Mouse (Mus musculus) urinary bladder, postnatal 36 days (tissue): Measurements from ENCODE around the gene Vps37b.

Experiments used
- DNase-seq, 2 experiments: peaks; one replicate each; pipeline ENCODE4 v3.0.0; 2022; ENCODE audit warnings: low spot score in 2 of 2, mixed read lengths in 1 of 2

Gene Vps37b

DNA sequence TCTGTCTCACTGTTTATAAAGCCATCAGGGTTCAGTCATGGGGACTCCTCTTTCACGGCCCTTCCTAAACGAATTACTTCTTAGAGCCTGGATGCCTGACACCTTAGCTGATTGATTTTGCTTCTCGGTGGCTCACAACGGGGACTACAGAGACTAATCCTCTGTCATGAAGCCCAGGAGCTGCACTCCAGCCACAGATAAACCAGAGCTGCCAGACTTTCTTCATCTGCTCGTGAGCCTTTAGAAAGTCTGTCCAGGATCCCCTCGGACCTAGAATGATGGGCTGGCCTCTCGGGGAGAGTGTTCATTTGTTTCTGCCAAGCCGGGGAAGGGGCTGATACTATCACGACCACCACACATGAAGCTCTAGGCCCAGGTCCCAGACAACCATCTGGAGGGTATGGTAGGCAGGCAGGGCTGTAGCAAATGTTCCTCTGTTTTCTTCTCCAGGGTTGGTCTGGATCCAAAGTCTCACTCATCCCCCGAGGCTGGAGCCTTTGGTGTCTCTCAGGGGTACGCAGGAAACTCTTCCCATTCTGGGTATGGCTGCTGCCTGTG lies 13.5 kb upstream of the Vps37b start:
- DNase-seq = no peak

DNA sequence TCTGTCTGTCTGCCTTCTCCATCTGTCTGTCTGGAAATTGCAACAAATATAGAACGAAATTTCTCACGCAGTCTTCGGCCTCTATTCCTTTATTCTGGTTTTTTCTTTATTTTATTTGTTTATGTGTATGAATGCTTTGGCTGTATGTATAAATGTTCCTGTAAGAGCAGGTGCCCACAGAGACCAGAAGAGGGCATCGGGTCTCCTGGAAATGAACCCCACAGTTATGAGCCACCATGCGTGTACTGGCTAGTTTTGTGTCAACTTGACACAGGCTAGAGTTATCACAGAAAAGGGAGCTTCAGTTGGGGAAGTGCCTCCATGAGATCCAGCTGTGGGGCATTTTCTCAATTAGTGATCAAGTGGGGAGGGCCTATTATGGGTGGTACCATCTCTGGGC lies 11.9 kb upstream of the Vps37b start:
- no peak for DNase-seq

DNA sequence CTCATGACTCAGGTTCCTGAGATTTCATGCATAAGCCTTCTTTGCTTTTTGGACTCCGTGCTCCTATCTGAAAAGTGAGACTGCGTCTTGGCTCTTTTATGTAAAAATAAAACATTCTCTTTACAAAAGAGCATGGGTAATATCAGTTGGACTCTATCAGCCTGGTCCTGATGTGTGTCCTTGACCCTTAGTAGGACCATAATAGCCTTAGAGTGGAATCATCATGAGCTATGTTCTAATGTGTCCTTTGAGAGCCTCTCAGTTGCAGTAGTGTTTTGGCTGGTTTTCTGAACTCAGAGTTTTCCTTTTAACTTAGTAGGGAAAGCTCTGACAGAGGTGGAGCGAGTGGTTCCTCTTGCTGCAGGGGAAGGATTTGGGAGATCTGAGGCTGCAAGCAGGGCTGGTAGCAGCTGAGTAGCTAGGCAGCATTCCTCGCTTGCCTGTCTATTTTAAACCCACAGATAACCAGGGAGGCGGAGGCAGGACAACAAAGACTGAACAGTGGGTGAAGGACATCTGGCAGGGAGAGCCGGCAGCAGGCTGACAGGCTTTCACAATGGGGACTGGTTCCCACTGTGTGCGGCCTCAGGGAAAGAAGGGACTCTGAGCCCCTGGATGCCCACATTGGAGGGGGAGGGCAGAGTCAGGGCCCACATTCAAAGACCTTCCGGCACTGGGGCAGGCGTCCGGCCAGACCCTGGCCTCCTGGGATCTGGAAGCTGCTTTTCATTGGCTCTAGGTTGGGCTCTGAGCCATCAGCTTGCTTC lies 11.3 kb upstream of the Vps37b start:
- peak in 1 of 2 experiments; percentile 35 for DNase-seq

DNA sequence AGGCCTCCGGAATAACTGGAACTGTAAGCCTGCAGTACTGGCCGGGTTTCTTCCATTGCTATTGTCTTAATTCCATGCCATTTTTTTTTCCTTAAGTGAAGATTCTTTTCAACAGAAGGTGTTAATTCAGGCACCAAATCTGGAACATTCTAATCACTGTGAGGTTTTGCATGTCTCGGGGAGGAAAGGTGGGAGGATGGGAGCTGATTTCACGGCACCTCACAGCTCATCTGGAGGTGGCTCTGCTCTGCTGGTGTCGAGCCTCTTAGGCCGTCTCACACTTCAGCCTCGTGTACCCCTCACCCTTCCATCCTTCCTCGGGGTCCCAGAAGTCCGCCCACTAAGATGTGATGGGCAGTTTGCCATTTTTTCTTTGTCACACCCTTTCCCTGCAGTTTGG lies 9.0 kb upstream of the Vps37b start:
- DNase-seq = no peak

GRCm38 (mm10) chr5:124039602-124040001 lies 7.5 kb upstream of the Vps37b start:
- no peak for DNase-seq

DNA sequence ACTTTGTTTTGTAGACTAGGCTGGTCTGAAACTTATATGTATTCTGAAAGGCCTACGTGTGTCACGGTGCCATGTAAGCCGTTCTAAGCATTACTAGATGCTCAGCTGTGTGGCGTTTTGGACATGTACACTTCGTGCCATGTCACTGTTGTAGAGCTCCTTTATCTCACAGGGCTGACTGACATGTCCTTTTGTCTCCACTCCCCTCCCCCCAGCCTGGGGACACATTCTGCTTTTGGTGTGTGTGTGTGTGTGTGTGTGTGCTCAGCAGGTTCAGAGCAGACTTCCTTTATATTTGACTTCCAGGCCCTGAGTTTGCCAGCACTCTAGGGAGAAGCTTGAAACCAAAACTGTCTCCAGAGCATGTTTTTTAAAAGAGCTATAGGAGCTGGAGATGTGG lies 4.8 kb upstream of the Vps37b start:
- DNase-seq = no peak

GRCm38 (mm10) chr5:124036341-124036740 lies 4.3 kb upstream of the Vps37b start:
- DNase-seq = no peak

- no peak for DNase-seq
These were observed 3.7 kb upstream of the Vps37b start for GRCm38 (mm10) chr5:124035806-124036205.

DNA sequence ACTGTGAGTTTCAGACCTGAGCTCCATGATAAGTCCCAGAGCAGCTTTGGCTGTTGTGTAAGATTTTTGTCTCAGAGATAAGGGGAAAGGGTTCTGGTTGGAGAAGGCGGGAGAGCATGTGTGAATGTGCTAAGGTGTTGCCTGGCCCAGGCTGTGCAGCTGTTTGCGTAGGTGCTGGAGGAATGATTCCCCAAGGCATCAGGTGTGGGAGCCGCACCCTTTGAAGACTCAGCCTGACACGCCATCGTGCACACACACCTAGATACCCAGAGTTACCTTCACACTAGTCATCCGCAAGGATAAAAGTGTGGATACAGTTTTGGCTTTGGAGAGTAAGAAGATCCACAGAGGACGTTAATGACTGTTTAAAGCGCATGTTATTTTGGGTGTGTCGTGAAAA lies 3.3 kb upstream of the Vps37b start:
- no peak for DNase-seq

- no peak for DNase-seq
These were observed 2.4 kb upstream of the Vps37b start for GRCm38 (mm10) chr5:124034471-124034870.

- DNase-seq = no peak
These were observed 758 bp downstream of the Vps37b start for GRCm38 (mm10) chr5:124031068-124031955.

DNA sequence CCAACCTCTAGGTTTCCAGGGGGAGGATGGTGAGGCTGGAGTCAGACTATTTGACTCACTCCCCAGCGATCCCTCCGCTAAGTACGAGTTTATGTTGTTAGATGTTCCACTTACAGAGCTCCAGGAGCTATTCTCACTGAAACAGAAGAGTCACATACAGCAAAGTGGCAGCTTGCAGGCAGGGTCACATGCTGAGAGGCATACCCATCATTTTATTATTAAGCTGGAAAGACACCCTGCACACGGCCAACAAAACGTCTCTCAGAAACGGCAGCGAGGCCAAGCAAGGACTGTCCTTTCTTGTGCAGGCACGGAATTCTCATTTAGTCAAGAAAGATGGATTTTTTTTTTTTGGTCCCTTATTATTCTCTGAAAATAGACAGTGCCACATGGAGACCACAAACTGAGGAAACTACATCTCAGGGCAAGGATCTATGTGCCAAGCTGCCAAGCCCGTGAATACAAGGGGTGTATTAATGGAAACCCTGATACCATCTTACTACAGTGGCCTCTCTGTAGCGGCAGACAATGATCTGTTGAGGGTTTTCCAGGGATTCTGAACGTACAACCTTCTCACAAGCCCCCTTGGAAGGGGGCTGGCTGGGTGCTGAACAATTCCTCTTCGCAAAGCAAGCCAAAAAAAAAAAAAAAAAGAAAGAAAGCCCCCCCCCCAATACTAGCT lies 1.5 kb downstream of the Vps37b start:
- DNase-seq = no peak

- DNase-seq = no peak
These were observed 2.6 kb downstream of the Vps37b start for GRCm38 (mm10) chr5:124029220-124030035.

- no peak for DNase-seq
These were observed 3.4 kb downstream of the Vps37b start for GRCm38 (mm10) chr5:124028680-124029079.

- no peak for DNase-seq
These were observed 4.2 kb downstream of the Vps37b start for GRCm38 (mm10) chr5:124027702-124028470.

- DNase-seq = no peak
These were observed 5.5 kb downstream of the Vps37b start for GRCm38 (mm10) chr5:124026568-124026967.

DNA sequence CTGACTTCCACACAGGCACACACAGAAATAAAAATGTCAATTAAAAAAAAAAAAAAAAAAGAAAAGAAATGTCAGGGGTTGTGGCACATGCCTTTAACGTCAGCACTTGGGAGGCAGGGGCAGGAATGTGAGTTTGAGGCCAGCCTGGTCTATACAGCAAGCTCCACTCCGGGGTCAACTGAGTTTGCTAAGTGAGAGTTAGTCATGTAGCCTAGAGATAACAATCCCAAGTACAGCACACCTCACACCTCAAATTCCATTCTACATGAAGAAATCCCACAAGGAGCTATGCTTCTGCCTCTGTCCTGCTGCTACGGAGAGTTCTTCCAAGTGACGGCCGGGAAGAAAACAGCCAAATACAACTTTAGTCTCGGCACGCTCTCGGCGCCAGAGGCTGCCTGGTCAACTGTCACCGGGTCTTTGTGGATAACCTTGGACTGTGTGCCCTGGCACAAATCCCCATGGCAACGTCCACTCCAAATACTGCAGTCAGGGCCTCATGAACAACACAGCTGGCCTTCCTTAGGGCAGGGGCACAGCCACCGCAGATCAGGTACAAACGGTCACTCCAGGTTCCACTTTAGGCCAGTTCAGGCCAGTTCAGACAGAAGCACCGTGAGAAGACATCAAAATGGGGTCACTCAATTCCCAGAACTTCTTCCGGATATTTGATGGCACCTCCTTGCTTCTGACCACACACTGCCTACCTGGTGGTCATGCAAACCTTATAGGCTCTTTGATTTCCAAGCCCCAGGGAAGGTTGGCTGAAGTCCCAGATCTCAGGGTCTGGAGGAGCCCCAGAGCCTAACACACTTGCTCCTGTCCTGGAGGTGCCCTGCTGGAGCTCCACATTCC lies 6.3 kb downstream of the Vps37b start:
- DNase-seq = no peak

GRCm38 (mm10) chr5:124025146-124025545 lies 6.9 kb downstream of the Vps37b start:
- no peak for DNase-seq

DNA sequence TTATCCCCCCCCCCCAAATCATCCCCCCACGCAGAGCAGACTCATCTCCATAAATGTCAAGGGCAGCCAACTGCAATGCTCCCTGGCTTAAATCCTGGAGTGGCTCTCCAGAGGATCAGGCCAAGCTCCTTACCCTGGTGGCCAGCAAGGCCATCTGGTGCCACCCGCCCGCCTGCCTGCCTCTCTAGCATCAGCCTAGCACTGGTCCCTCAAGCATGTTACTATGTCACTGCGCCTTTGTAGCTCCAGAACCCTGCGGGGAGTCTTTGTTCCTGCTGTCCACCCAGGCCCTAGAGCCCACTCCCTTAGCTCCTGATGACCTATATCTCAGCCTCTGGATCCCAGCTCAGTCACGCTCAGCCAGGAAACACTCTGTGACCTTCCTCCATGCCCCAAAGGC lies 7.4 kb downstream of the Vps37b start:
- no peak for DNase-seq
